Mouse (Mus musculus) kidney, adult 18-20 months (tissue): ENCODE results near the gene Ggt6.

Experiments
- DNase-seq: peaks from one replicate; pipeline ENCODE4 v3.0.0; 2021

The Ggt6 gene

DNA sequence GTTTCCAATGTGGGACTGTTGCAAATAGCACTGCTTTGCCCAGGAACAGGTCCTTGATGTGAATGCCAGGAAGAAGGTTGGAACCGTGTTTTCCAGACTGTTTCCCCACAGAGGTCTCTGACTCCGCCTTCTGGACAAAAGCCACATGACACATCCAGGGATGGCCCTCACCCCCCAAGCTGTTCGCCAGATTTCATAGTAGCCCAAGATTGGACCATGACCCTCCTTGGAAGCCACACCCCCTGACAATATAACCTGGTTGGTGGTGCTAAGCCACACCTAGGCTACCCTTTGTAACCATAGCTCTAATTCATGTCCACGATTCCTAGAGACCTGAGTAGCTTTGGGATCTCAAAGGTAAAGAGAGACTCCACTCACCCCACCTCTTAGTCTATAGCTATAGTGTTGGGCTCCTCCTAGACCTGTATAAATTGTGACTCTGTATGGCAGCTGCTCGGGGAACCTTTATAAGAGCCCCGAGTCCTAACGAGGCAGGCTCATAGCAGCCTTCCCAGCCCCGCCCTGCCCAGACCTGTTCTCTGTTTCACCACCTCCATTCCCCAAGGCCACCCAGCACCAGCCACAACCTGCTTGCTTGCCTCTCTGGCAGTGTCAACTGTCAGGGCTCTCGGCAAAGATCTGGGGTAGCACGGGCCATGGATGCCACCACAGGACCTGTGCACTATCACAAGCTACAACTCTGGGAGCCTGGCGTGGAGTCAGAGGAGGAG lies at the start of gene Ggt6:
Gene Ggt6, plus strand, starts transcription at position 564 of the 731 bp plus-strand sequence.
- peak; percentile 80 for DNase-seq

DNA sequence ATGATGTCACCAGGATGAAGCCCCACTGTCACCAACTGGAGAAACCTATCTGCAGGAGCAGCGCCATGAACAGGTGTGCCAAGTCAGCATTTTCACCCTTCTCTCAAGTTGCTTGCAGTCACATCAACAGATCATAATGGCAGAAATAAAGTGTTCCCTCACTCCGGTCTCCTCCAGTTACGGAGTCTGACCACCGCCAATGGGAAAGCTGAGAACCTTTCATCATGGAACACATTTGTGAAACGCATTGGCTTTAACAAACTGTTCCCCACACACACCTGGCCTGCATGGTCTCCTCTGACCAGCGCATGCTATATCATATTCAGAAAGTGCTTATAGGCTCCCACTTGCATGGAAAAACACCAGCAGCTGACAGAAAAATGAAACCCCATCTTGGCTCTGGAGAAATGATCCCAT lies 47.2 kb upstream of the Ggt6 start:
- no peak for DNase-seq

DNA sequence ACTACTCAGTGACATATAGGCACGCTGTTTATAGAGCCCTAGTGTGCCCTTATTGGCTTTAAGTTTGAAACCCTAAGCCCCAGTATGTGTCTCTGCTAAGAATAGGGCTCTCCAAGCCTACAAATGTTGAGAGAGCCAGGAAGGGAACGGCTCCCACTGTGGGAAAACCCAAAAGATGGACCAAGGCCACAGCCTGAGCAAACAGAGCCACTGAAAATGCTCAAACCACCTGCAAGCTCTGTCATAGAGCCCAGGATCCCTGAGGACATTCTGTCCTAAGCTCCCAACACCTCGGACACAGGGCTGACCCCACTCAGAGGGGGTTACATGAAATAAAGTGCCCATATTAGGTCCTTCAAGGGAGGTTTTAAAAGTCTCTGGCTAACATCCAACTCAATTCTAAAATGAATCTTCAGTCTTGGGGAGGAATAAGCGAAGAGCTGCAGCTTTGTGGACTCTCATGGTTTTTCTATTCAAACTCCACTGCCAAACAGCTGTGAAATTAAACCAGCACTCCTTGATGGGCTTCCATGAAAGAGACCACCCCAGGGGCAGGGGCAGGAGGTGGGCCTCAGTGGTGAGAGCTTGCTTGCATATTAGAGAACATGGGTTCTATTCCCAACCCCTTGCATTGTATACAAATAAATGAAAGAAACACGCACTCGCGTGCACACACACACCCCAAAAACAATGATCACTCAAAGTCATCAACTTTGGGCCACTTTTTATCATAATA lies 45.8 kb upstream of the Ggt6 start:
- DNase-seq = no peak

- DNase-seq = no peak
Observed at GRCm38 (mm10) chr11:72391181-72391580, 44.1 kb upstream of the Ggt6 start.

DNA sequence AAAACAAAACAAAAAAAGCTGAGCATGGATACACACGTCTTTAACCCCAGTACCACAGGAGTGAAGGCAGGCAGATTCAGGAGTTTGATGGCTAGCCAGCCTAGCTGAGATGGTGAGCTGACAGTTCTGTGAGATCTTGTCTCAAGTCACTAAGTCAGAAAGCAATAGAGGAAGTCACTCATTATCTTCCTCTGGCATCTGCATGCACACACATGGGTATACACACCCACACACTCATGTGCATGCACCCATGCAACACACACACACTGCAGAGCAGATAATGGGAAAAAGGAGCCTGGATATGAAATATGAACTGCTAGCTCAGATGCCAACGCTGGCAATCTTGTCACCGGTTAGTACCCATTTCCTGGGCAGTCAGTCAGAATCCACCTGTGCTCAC lies 42.1 kb upstream of the Ggt6 start:
- no peak for DNase-seq

GRCm38 (mm10) chr11:72393669-72394068 lies 41.7 kb upstream of the Ggt6 start:
- no peak for DNase-seq

DNA sequence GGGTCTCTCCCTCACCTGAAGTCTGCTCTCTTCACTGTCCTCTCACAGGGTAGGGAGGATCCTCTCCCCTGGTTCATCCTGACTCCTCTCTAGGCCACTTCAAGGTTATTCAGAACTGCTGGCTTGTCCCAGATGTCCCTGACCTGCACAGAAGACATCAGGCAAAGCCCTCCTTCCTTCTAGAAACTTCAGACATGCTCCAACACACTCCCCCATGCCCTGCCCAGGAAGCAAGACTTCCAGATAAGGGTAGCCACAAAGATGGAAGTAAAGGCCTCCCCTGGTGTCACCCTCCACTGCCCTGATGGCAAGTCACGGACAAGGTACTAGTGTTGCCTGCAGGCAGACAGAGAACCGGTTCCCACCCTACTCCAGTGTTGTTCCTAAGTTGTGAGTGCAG lies 40.6 kb upstream of the Ggt6 start:
- DNase-seq = no peak

DNA sequence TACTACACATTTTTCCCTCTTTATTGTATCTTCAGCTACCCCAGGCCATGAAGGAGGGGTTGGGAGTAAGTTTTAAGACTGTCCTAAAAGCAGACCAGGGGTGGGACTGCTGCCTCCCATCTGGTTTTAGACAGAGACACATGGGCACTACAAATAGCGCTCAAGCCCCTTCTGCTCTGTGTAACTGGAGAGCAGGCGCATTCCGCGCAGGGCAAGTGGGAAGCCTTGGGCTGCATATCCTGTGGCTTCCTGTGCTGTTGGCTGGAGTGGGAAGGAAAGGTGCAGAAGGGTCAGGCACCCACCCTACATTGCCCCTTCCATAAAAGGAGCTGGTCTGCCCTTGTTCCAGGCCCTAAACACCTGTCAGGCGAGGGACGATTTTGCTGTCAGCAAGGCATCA lies 39.7 kb upstream of the Ggt6 start:
- DNase-seq = no peak

DNA sequence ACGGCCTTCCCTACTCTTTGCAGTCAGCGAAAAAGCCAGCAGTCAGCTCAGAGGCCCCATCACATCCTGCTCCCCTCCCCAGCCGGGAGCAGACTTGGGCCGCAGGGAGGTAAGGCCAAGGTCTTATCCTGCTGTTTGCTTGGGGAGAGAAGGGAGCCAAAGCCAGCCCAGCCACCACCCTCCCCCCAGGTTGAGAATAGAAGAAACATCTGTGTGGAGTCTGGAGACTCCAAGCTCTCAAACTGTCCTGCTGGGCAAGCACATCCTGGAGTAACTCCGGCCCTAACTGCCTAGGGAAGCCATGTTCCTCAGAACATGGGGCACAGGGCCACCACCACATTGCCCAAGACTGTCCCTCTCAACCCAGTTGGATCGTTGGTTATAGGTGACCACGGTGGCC lies 38.7 kb upstream of the Ggt6 start:
- no peak for DNase-seq

DNA sequence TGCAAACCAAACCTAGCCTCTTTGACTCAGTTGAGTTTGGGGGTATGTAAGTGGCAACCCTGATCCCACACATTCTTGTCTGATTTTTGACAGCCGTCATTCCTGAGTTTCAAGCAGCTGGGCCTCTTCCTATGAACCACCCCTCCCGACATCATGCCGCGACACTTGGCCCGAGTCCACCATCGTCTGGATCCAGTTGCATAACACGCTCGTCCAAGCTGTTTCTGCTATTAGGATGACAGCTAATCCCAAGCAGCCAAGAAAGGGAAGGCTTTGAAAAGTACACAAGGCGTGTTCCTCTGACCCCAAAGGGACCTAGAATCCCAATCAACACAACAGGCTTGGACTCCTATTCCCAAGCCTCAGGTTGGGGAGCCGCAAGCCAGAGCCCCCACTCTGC lies 38.3 kb upstream of the Ggt6 start:
- DNase-seq = peak; percentile 57

DNA sequence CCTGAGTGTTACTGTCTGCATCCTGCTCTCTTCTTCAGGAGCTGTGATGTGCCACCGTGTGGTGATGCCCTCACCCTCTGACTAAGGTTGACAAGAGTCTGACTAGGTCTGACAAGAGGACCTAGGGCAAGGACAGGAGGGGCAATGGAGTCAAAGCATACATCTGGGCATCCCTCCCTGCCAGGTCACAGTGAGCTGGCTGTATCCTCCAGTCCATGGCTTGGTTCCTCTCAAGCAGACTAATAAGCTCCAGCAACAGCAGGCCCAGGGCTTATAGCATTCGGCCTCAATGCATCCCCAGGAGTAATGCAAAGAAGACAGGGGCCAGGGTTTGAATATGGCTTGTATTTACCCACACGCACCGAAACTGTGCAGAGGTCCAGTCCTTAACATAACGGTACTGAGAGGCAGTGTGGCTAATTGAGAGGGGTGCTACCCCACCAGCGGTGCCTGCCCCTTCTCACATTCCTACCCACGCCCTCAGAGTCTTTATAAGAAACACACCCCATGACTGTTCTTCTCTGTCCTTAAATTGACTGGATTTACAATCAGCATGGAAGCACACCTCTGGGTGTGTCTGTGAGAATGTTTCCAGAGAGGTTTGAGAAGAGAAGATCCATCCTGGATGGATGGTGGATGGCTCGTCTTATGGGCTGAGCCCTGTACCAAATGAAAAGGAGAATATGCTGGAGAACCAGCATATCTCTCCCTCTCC lies 37.4 kb upstream of the Ggt6 start:
- no peak for DNase-seq

GRCm38 (mm10) chr11:72401068-72401467 lies 34.3 kb upstream of the Ggt6 start:
- DNase-seq = peak; percentile 32

GRCm38 (mm10) chr11:72402017-72402416 lies 33.3 kb upstream of the Ggt6 start:
- DNase-seq = peak; percentile 68

GRCm38 (mm10) chr11:72402969-72403368 lies 32.4 kb upstream of the Ggt6 start:
- DNase-seq = no peak

- no peak for DNase-seq
Observed at GRCm38 (mm10) chr11:72405532-72405931, 29.8 kb upstream of the Ggt6 start.

DNA sequence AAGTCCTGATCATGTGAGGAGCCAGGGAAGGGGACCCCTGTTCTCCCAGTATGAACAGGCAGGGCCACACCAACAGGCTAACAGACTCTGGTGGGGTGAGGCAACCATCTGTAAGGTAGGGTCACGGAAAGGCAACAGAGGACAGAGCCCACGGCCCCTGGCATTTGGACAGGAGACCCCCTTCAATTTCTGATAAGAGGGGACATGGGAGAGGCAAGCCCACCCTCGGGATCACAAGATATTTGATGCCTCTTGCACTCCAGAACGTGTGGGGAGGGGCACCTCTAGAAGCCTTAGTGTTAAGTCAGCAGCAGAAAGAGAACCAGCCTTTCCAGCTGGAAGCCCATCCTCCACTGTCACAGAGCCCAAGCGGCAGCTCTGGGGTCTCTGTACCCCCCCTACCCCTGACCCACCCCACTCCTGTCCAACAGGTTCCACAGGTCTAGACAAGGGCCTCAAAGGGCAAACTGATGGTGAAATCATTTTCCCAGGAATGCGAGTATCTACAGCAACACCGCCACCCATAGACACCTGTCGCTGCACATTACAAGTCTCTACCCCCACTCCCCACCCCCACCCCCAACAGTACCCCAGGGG lies 29.1 kb upstream of the Ggt6 start:
- DNase-seq = no peak

GRCm38 (mm10) chr11:72407081-72407480 lies 28.2 kb upstream of the Ggt6 start:
- no peak for DNase-seq

GRCm38 (mm10) chr11:72407574-72407973 lies 27.8 kb upstream of the Ggt6 start:
- no peak for DNase-seq

DNA sequence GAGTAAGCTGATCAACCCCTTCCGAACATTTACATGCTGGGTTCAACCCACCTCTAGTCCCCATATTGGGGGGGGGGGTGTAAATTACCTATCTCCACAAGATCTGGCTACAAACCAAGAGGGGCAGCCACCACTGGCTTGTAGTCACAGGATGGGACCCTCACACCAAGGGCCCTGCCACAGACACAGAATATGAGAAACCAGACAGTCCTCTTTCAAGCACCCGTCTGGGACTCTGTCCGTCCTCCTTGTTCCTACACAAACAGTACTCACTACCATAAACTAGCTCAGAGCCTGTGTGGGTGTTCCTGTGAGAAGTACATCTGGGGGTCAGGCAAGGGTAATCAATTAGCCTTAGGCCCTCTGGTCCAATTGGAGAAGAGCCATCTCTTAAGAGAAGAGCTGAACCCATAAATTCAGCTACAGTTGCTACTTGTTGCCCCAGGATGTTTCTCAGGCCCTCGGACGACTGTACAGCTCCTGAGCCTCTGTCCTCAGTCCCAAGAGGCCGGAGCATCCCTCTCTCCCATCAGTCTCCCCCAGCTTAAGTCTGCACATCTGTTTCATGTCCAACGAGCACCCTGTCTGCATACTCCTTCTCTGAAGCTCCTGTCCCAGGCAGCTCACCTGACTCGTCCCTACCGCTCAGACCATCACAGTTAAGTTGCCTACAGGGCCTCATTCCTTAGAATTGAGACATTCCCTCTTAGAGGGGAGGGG lies 26.7 kb upstream of the Ggt6 start:
- no peak for DNase-seq

- peak; percentile 38 for DNase-seq
Observed at GRCm38 (mm10) chr11:72409649-72410385, 25.5 kb upstream of the Ggt6 start.

- peak; percentile 85 for DNase-seq
Observed at GRCm38 (mm10) chr11:72410521-72411092, 24.7 kb upstream of the Ggt6 start.
